Mouse (Mus musculus) embryonic fibroblast, embryonic 13.5 days (primary cell): ENCODE data around the gene Gm49673.

Experiments used
- CTCF ChIP-seq: IDR thresholded peaks from 2 replicates; pipeline ENCODE4 v1.5.1; 2011; ENCODE audit warnings: mild to moderate bottlenecking, control low read depth, low read length, moderate library complexity, borderline replicate concordance; ENCODE audit not compliant: insufficient read depth
- POLR2A ChIP-seq: IDR thresholded peaks from 2 replicates; pipeline ENCODE4 v1.6.1; 2011; ENCODE audit warnings: low read depth, mild to moderate bottlenecking, control low read depth, low read length, moderate library complexity

DNA sequence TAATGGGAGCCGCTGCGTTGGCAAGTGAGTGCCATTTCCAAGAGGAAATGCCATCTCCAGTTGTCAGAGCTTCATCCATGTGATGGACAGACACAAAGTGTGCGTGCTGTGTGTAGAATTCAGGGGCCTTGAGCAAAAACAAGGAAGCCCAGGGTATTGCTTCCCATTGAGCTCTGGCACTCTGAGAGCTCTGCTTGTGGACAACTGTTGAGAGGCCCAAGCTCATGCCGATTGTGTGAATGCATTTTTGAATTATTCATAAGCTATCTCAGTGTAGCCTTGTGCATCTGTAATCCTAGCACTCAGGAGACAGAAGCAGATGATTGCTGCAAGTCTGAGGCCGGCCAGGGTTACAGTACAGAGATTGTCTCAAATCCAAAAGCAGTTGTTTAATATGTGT lies 29.5 kb upstream of the Gm49673 start:
- TF ChIP-seq CTCF (no peak), POLR2A (no peak)
